In the genomic region with DNA sequence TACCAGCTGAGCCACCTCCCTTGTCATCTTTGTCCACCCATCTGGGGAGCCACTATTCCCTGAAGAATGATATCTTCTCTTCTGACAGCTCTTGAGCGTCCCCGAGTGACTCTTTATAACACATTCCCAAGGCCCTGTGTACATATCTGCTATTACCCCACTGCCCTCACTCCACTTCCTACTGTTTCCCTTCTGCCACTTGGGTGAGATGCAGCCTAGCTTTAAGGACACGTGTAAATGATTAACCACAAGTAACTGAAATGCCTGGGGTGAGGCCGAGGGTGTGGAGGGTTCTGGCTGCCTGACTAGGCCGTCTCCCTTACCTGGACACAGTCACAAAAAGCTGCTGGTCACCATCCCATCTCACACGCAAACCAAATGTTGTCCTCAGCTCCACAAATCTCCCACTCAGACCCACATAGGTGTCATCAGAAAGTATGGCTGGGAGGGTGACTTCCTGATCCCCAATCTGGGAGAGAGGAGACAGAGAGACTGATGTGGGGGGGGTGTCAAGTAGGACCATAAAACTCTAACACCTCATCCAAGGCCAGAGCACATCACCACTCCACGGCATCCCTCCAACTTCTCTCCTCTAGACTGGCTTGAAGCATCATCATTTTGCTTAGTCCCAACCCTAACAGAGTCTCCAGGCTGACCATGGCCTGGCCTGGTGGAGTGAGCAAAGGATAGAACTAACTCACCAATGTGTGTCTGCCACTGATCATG, we compare ENCODE assay signal across 14 mouse cellular contexts. TPM values are rescaled to one million over a fixed set of nuclear protein-coding genes. Genes with fewer than 3 reads are reported as not detected.
DNase-seq lines count a peak whose midpoint lies in the region; ATAC-seq lines count a peak whose summit lies in the region.
"Had no signal": no experiment of that assay in that cellular context is flagged by ENCODE, and none has a peak within 500 bp of the region (broad histone marks: within the 10 kb centered on the region; RNA-seq: fewer than 3 reads in every experiment).

No protein-coding gene starts in this region.

- H3K4me3 ChIP-seq in lung, embryonic 15.5 days, result no peak overlapping the region
- H3K4me3 ChIP-seq: heart, embryonic 13.5 days; midbrain, embryonic 15.5 days had no signal

- 40% methylated on average over 7 of the region's 7 CpGs for WGBS in lung, embryonic 15.5 days

- peak overlapping the region; percentile 78 for H3K27ac ChIP-seq in lung, embryonic 15.5 days
- H3K27ac ChIP-seq: heart, embryonic 13.5 days; midbrain, embryonic 15.5 days had no signal

- no peak overlapping the region for H3K4me2 ChIP-seq in lung, embryonic 15.5 days
- H3K4me2 ChIP-seq: heart, embryonic 13.5 days; midbrain, embryonic 15.5 days had no signal

- ATAC-seq in lung, embryonic 15.5 days (ENCODE audit: borderline replicate concordance, extremely low read depth, low FRiP score, low TSS enrichment), result peak; percentile 88
- ATAC-seq: CD4-positive, CD25-positive, alpha-beta regulatory T cell, adult 4 months; midbrain, embryonic 15.5 days had no signal

- peak; percentile 4 to 12 for DNase-seq in urinary bladder, postnatal 36 days (ENCODE audit: low spot score in 2 of 2)
- DNase-seq in urinary bladder, postnatal 10 days (ENCODE audit: low spot score), result no peak
- DNase-seq in kidney, postnatal 4 days, result peak; percentile 19 to 56
- peak; percentile 47 for DNase-seq in yolk sac, embryonic 10.5 days (ENCODE audit: low spot score)
- DNase-seq in spleen, postnatal 10 days (ENCODE audit: low spot score in 2 of 2), result no peak
- no peak for DNase-seq in right cerebral cortex, postnatal 36 days (ENCODE audit: low spot score in 2 of 2)
- DNase-seq in heart, adult 9 months (ENCODE audit: low spot score in 2 of 2), result no peak
- DNase-seq: right cerebral cortex, postnatal 25 days; thymus, postnatal 4 days had no signal

- no peaks in the 10 kb centered on the region for H3K9me3 ChIP-seq in lung, embryonic 15.5 days
- H3K9me3 ChIP-seq: heart, embryonic 13.5 days; midbrain, embryonic 15.5 days had no signal

- no peaks in the 10 kb centered on the region for H3K27me3 ChIP-seq in lung, embryonic 15.5 days
- H3K27me3 ChIP-seq: midbrain, embryonic 15.5 days had no signal

- peaks cover 4% of the 10 kb centered on the region; the same call in 1 of the 2 replicates for H3K4me1 ChIP-seq in lung, embryonic 15.5 days
- H3K4me1 ChIP-seq: heart, embryonic 13.5 days; midbrain, embryonic 15.5 days had no signal

- no peaks in the 10 kb centered on the region for H3K36me3 ChIP-seq in lung, embryonic 15.5 days
- H3K36me3 ChIP-seq: heart, embryonic 13.5 days; midbrain, embryonic 15.5 days had no signal

- no peak overlapping the region for H3K9ac ChIP-seq in lung, embryonic 15.5 days
- H3K9ac ChIP-seq: heart, embryonic 13.5 days; midbrain, embryonic 15.5 days had no signal

RNA-seq across cellular contexts. Expression of a gene that starts 20.8 kb away (rescaled TPM):
- 0.26 and 0.35 TPM in 2 replicates for polyA plus RNA-seq in lung, embryonic 15.5 days (2015; fragmentation: Nextera tagmentation; extraction: Ambion mirVana)
- polyA plus RNA-seq: limb, embryonic 11.5 days had no signal

RNA-seq across cellular contexts. Expression of a gene that starts 46.3 kb away (rescaled TPM):
- 54.1 and 58.4 TPM in 2 replicates for polyA plus RNA-seq in lung, embryonic 15.5 days (2015; fragmentation: Nextera tagmentation; extraction: Ambion mirVana)

Comparison
In these comparisons a context has a peak if more than half of its experiments do, and no peak if none do; other contexts are left out.
1. DNase-seq: peak in urinary bladder, postnatal 36 days (2 of 2), kidney, postnatal 4 days (2 of 2) and yolk sac, embryonic 10.5 days (single experiment); none in urinary bladder, postnatal 10 days (single experiment), spleen, postnatal 10 days (0 of 2), right cerebral cortex, postnatal 36 days (0 of 2) and heart, adult 9 months (0 of 2).